Mouse (Mus musculus) myocyte (in vitro differentiated cells): ENCODE measurements around the gene Plcb4.

Experiments
- MAX ChIP-seq: IDR thresholded peaks from one replicate; pipeline ENCODE4 v1.6.1; 2011; ENCODE audit warnings: low read depth, mild to moderate bottlenecking, control low read depth
- POLR2A ChIP-seq: IDR thresholded peaks from one replicate; pipeline ENCODE4 v1.6.1; 2011; ENCODE audit warnings: low read depth, mild to moderate bottlenecking, control low read depth, moderate library complexity; ENCODE audit not compliant: insufficient read length

- no peak for TF ChIP-seq MAX
- no peak for TF ChIP-seq POLR2A
These were observed 281.1 kb downstream of the Plcb4 start for GRCm38 (mm10) chr2:135939933-135940332.
